Mouse (Mus musculus): ENCODE data around the gene Trpm4.

DNA sequence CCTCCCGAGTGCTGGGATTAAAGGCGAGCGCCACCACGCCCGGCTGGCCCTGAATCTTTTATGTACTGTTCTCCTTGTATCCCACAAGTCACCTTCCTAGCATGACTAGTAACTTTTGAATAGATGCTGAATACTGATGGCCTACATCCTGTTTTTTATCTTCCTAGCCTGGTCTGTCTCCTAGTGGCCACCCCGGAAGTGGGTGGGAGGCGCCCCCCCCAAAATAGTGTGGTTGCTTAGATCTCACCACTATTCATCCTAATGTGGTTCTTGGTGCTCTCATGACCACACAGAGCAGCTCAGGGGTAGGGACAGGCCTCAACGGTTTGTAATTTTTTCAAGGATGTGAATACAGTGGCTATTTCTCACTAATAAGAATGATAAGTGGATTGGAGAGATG is 41.0 kb upstream of the Trpm4 start:
- TF ChIP-seq CTCF (conservative IDR thresholded peaks at IDR 0.05; ENCODE audit: insufficient read depth, insufficient read length, low read depth, low read length) (no peak), POLR2A (IDR thresholded peaks at IDR 0.05; ENCODE audit: low read depth, low read length) (no peak)

All from kidney, adult 2 months (tissue).